Mouse (Mus musculus): Measurements from ENCODE around the gene Ago1.

- no peak for TF ChIP-seq CTCF (IDR thresholded peaks at IDR 0.05)
- TF ChIP-seq EP300 (IDR thresholded peaks at IDR 0.05), result no peak
Measured at GRCm38 (mm10) chr4:126415707-126416106, 52.7 kb downstream of the Ago1 start.

All from lung, postnatal 0 days (tissue).